Mouse (Mus musculus) 3134 (cell line): Measurements from ENCODE around the gene Olfr104-ps.

Source experiments
- DNase-seq: peaks from one replicate; pipeline ENCODE4 v3.0.0-alpha.2; 2011; ENCODE audit warnings: low spot score; ENCODE audit not compliant: insufficient read length; ENCODE audit errors: extremely low read depth

The Olfr104-ps gene

DNA sequence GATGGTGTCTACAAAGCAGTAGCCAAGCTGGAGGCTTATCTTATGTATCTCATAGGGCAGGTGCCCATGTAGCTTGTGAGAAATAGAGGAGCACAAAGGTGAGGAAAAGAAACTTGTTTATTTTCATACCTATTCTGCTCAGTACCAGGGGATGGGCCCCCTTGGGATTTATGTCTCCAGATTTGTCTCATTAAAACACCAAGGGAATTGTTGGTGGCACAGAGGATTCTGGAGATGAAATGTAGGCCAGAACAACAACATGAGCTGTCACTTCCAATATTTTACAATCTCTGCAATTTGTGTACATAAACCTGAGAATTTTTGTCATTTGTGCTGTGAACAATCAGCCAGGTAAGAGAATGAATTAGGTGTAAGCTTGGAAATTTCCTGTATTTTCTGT, at the start of gene Olfr104-ps:
Gene Olfr104-ps, plus strand, starts transcription at position 301 of the 400 bp plus-strand sequence.
- DNase-seq = no peak

DNA sequence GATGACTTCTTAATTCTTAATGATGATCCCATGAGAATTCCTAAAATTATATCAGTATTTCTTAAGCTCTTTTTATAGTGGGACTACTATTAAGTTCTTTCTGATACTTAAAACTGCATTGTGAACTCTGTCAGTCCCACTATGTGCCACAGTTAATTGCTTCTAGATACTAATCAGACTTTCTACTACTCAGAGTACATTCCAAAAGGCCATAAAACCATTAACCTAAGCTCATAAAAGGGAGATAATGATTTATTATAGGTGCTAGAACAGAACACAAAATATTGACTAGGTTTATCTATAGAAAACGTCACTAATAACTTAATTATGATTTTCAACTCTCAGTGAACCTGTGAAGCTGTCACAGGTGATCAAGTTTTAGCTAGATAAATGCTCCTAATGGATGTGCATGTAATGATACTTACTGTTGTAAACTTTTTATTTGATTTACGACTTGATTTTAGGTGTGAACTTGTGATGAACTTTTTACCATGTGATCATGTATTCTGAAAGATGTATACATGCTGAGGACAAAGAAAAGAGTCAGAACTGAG, 49.2 kb upstream of the Olfr104-ps start:
- DNase-seq = no peak

DNA sequence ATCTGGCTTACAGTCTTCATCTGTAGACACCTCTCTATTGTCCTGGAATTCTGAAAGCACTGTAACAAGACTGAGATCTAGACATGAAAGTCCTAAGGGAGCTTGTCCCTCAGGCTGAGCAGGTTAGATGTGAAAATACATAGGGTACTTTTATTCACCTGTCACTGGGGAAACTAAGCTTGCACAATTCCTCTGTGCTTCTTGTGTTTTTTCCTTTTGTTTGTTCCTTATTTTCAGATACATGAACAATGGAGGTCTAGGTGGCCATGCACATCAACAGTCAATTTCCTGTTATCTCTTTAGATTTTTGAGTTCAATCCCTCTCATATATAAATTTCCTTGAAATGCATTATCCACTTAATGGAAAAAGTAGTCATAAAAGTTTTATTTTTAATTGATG, 42.4 kb upstream of the Olfr104-ps start, which contains the start of gene Olfr102:
Gene Olfr102, minus strand, starts transcription at position 101 of the 400 bp plus-strand sequence.
- DNase-seq = no peak

DNA sequence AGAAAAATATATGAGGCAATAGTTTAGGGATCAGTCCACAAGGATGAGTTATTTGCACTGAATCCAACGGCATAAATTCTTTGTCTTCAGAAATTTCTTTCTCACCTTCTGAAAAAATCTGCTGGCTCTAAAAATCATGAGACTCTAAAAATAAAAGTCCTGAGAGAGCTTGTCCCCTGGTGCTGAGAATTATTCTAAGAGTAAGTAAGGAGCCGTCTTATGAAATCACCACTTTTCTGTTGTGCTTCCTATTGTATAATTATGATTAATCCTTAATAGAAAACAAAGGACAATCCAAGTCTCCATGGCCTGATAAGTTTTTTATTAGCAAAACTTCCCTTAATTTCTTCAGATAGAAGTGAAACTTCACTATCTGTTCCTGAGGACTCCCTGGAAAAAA, 19.8 kb upstream of the Olfr104-ps start, which contains the start of gene Olfr103:
Gene Olfr103, minus strand, starts transcription at position 101 of the 400 bp plus-strand sequence.
- DNase-seq = no peak

DNA sequence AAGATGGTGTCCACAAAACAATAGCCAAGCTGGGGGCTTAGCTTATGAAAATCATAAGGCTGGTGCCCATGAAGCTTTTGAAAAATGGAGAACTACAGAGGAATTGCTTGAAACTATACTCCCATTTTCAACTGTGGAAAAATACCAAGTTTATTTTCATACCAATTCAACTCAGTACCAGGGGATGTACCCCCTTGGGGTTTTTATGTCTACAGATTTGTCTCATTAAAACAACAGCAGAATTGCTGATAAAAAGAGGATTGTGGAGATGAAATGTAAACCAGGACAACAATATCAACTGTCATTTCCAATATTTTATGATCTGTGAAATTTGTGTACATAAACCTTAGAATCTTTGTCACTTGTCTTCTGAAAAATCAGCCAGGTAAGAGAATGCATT, 19.4 kb downstream of the Olfr104-ps start, which contains the start of gene Olfr105-ps:
Gene Olfr105-ps, plus strand, starts transcription at position 301 of the 400 bp plus-strand sequence.
- no peak for DNase-seq

DNA sequence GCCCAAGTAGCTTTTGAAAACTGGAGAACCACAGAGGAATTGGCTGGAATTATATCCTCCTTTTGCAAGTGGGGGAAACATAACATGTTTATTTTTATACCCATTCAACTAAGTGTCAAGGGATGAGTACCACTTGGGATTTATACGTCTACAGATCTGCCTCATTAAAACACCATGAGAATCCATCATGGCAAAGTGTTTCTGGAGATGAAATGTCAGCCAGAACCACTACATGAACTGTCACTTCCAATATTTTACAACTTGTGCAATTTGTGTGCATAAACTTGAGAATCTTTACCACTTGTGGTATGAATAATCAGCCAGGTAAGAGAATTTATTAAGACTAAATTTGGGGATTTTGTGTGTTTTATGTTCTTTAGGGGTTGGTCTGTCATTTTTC, 30.7 kb downstream of the Olfr104-ps start, which contains the start of gene Olfr106-ps:
Gene Olfr106-ps, plus strand, starts transcription at position 301 of the 400 bp plus-strand sequence.
- DNase-seq = no peak

DNA sequence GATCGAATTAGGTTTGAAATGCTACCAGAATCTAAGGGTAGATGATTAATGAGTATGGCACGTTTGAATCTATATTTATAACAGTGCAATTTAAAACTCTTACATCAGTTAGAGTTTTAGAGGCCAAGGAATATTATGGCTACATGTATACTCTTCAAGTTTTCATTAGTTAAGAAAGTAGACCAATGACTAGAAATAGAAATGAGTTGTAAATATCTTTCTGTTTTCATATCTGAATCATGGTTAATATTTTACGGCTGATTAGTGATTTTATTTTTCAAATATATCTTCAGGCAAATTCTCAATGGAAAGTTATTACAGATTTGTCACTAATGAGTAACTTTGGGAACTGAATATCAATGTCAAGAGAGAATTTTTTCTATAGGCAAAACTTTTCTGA, 39.5 kb downstream of the Olfr104-ps start, which contains the start of gene Olfr107:
Gene Olfr107, plus strand, starts transcription at position 301 of the 400 bp plus-strand sequence.
- no peak for DNase-seq

DNA sequence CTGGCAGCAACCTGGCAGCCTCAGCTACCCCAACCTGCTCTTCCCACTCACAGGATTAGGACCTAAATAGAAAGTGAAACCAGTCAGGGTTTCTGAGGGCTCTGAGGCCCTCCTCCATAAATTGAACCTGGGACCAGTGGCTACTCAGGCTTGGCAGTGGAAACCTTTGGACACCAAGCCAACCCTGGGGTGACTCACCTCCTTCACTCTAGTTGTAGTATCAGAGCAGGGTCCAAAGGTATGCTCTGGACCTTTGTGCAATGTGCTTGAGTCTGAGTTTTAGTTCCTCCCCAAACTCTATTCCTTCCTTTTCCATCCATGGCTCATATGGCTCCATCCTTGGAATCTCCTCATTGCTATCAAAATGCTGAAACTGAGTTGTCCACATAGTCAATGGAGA, 54.0 kb downstream of the Olfr104-ps start:
- no peak for DNase-seq
